Mouse (Mus musculus): Measurements from ENCODE around the gene Gm10037. TPM values are rescaled to one million over a fixed set of nuclear protein-coding genes. Genes with fewer than 3 reads are reported as not detected.
"Not testable (repeated sequence)": the region's sequence is repeated elsewhere in the genome, so short reads cannot be mapped to it uniquely, and the experiment has no call there.

Gm10037 gene
- total RNA-seq, 2 experiments from 2014 or later = 2.3 to 3.4 TPM

GRCm38 (mm10) chr13:67876049-67876698, 45.3 kb downstream of the Gm10037 start:
- not testable (repeated sequence) for DNase-seq (ENCODE audit: low spot score in 2 of 2)

DNA sequence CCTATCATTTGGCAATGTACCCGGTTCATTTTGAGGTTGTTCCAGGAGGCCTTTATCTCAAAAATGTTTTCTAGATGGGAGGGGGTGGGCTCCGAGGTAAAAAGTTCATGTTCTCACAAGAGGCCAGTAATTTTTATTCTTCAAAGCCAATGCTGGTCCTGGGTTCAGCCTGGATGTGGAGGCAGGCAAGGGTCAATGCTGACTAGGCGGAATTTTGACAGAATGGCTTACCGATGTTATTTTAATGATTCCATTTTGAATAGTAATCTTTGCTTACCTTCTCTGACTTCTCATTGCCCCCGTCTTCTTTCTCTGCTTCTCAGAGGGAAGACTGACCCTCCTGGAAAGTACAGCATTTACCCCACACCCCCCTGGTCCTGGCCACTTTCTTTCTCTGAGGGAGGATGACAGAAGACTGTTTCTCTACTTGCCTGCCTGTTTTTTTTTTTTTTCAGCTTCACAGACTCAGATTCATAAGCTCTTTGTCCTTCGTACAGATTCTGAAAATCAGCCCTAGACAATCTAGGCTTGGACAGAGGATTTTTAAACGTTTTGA, 45.9 kb downstream of the Gm10037 start:
- DNase-seq (ENCODE audit: low spot score in 2 of 2) = no peak

GRCm38 (mm10) chr13:67883966-67884365, 53.1 kb downstream of the Gm10037 start:
- no peak for DNase-seq (ENCODE audit: low spot score in 2 of 2)

Other genes with a start within 250 kb of the Gm10037 start
- gene Zfp729b, start 221.4 kb upstream of the Gm10037 start, total RNA-seq (2021) = 1 to 10 TPM; 9.0 to 9.1 TPM
- 1 to 10 TPM in 1 of 2 experiments, under 1 TPM in 1; 0.51 to 1.0 TPM for gene Gm49345, start 193.3 kb upstream of the Gm10037 start, total RNA-seq (2021)
- gene Zfp729a, start 193.3 kb upstream of the Gm10037 start, total RNA-seq (2021) = 1 to 10 TPM; 7.6 to 8.2 TPM
- 10 to 100 TPM; 15.9 to 17.5 TPM for gene Zfp738, start 144.0 kb upstream of the Gm10037 start, total RNA-seq (2021)
- 10 to 100 TPM; 12.8 to 12.9 TPM for gene Zfp65, start 101.9 kb upstream of the Gm10037 start, total RNA-seq (2021)
- gene Zfp85, start 75.9 kb upstream of the Gm10037 start, total RNA-seq (2021) = 1 to 10 TPM; 8.3 TPM
- 1 to 10 TPM; 2.4 to 2.8 TPM for gene Zfp493, start 51.4 kb upstream of the Gm10037 start, total RNA-seq (2021)
- gene Zfp273, start 17.4 kb upstream of the Gm10037 start, total RNA-seq (2021) = 1 to 10 TPM; 8.0 to 8.9 TPM
- not detected for gene BC048507, start 32.2 kb downstream of the Gm10037 start, total RNA-seq (2021)